Mouse (Mus musculus) thymus, postnatal 36 days (tissue): ENCODE data around the gene Nog.

Experiments
- DNase-seq, 2 experiments: peaks; one replicate each; pipeline ENCODE4 v3.0.0; 2022; ENCODE audit warnings: mixed read lengths in 2 of 2

Nog gene

GRCm38 (mm10) chr11:89302056-89302815 is at the start of gene Nog:
Gene Nog, minus strand, starts transcription at chr11:89302332.
- DNase-seq, result peak; percentile 34 to 42

GRCm38 (mm10) chr11:89340238-89340637 is 38.1 kb upstream of the Nog start:
- DNase-seq, result no peak

- DNase-seq, result no peak
Measured at GRCm38 (mm10) chr11:89339783-89340182, 37.7 kb upstream of the Nog start.

GRCm38 (mm10) chr11:89337910-89338309 is 35.8 kb upstream of the Nog start:
- DNase-seq, result no peak

DNA sequence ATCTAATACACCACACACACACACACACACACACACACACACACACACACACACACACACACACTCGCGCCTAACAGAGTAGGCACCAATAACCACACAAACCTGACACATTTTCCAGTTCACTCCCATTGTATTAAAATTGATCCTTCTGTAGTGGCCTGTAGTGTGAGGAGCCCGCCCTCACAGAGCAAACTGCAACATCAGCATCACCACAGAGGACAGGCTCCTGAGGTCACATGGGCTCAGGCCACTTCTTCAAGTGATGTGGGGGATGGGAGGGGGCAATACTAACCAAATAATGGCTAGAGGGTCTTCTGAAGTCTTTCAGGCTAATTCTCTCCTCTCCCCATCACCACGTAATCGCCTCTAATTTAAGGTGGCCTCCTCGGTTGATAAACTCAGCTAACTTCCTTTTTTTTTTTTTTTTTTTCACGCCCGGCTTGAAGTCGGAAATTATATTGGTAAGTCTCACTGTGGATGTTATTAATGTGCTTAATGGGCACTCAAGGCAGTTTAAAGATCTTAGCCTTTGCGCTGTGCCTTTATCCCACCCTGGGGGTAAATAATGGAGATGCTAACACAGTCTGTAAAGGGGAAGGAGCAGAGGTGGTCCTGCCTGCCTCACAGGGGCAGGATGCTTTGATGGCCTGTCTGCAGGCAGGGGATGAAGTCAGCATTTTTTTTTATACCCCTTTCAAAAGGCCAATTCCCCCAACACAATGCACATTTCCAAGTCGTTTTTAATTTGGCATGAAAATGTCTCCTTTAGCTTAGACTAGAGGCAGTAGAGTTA is 25.2 kb upstream of the Nog start:
- DNase-seq, result no peak

GRCm38 (mm10) chr11:89321775-89322174 is 19.6 kb upstream of the Nog start:
- DNase-seq, result no peak

GRCm38 (mm10) chr11:89319675-89320074 is 17.5 kb upstream of the Nog start:
- no peak for DNase-seq

DNA sequence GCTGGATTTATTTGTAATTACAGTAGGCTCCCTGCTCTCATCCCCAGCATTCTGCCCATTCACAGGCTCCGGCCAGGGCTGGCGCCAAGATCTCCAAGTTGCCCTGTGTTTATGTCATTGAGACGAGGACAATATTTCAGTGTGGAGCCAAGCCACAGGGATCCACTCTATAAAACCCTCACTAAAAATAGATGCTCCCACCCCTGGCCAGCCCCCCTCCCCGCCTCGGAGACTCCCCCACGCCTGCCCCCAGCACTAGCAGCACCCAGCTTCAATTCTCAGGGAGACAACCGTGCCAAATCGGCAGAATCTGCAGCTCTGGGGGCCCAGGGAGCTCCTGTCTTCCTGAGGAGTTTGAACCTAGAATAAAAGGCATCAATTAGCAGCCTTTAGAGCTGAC is 16.2 kb upstream of the Nog start:
- DNase-seq, result no peak

DNA sequence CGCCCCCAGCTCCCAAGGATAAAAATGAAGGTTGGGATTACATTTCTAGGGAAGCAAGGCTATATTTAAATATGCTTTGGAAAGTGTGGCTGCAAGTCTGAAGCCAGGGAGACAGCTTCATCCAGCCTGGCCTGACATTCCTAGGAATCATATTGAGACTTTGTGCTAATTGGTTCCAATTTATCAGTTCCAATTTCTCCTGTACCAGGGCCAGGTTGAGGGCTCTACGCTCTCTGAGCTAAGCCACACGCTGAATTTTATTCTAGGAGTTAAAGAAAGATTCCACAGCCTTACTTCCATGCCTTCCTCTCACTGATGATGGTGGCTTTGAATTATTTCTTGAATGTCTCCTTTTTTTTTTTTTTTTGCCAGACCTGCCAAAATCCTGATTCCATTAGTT is 15.6 kb upstream of the Nog start:
- no peak for DNase-seq

GRCm38 (mm10) chr11:89314374-89314773 is 12.2 kb upstream of the Nog start:
- no peak for DNase-seq

GRCm38 (mm10) chr11:89312378-89312777 is 10.2 kb upstream of the Nog start:
- no peak for DNase-seq

- DNase-seq, result no peak
Measured at GRCm38 (mm10) chr11:89310217-89310616, 8.1 kb upstream of the Nog start.

- peak; percentile 83 to 85 for DNase-seq
Measured at GRCm38 (mm10) chr11:89303421-89303820, 1.3 kb upstream of the Nog start.

GRCm38 (mm10) chr11:89302816-89303180 is 666 bp upstream of the Nog start:
- peak; percentile 30 to 48 for DNase-seq

DNA sequence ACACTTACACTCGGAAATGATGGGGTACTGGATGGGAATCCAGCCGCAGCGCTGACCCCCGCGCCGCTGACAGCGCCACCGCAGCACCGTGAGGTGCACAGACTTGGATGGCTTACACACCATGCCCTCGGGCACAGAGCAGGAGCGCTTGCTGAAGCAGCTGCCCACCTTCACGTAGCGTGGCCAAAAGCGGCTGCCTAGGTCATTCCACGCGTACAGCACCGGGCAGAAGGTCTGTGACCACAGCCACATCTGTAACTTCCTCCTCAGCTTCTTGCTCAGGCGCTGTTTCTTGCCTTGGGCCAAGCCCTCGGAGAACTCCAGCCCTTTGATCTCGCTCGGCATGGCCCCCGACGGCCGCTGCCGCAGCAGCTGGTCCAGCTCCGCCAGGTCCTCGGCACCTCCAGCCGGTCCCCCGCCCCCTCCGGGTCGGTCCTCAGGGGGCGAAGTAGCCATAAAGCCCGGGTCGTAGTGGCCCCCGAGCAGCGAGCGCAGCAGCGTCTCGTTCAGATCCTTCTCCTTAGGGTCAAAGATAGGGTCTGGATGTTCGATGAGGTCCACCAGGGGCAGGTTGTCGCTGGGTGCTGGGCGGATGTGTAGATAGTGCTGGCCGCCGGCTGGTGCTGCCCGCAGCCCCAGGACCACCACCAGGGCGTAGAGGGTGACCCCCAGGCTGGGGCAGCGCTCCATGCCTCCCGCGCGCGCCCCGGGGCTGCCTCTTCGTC is 639 bp downstream of the Nog start:
- peak; percentile 14 to 30 for DNase-seq

DNA sequence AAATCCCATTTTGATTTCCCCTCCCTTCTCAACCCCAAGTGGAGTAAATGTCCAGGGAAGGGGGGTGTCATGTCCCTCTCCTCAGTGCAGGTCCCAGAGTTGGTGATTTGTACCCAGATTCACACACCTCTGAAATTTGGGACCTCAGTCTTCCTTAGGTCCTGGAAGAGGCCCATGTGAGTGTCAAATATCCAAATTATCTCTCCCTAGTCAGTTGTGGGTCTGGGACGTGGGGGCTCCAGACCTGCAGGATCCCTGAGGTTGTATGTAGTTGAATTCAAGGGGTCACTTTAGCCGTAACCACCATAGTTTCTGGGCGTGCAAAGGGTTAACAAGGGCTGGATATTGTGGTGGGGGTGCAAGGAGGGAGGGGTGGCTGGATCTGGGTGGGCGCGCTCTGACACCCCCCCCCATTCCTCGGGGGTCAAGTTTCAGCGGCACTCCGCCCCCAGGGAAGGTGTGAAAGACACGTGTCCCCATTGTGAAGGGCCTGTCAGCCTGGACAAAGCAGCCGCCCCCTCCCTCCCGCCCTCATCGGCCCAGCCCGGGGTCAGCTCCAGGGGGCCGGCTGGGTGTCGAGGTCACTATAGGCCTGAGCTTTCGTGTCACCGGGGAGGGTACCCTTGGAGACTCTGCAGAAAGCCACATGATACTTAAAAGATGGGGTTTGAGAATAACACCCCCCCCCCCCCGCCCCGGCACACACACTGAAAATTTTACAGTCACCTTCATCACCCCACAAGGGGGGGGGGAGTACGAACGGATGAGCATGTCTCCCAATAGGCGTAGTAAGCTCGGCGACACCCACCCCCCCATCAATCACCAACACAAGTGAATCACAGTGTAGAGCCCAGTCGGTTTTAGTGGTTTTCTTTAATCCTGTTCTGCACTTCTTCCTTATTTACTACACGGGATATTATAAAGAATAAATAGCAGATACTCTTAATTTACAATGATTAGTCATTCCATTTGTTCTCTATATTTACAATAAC is 2.1 kb downstream of the Nog start:
- no peak for DNase-seq

DNA sequence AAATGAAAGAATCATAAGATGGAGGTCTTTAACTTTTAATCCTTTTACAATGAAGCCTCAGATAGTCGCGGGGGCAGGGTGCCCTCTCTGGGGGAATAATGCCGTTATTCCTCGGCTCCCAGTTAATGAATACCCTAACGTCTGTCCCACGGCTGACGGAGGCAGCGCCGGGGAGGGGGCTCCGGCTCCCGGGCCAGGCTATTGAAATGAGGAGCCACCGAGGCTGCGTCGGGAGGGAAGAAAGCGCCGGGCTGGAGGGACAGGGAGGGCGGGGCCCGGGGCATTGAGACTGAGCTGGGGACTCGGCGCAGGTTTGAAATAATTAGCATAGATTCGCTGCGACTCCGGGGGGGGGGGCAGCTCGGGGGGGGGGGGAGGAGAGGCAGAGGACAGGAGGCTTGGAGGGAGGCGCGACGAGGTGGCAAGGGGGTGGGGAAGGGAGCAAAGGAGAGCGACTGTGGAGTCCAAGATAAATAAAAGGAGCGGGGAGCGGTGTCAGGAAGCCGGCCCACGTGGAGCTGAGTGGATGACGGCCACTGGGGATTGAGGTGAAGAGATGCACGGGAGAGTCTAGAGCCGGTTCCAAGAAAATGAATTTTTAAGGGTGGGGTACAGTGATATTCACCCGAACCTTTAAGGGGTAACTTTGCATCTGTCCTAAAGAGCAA is 2.9 kb downstream of the Nog start:
- DNase-seq, result no peak

- peak in 1 of 2 experiments; percentile 8 for DNase-seq
Measured at GRCm38 (mm10) chr11:89298285-89299010, 3.7 kb downstream of the Nog start.

DNA sequence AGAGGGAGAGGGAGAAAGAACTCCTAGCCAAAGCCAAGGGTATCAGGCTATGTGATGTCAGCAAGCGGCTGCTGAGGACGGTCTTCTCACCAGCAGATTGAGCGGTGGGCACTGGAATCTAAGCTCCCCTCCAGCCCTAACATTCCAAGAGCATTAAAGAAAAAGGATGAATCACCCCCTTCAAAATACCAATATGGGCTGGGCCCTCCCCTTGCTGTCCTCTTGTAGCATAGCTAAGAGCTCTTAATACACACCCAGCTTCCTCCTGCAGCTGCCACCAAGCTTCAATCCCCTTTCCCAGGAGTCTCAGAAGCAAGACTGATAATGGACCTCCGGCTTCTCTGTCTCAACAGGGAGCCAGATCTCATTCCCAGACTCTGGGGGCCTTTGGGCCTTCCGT is 4.6 kb downstream of the Nog start:
- DNase-seq, result no peak

DNA sequence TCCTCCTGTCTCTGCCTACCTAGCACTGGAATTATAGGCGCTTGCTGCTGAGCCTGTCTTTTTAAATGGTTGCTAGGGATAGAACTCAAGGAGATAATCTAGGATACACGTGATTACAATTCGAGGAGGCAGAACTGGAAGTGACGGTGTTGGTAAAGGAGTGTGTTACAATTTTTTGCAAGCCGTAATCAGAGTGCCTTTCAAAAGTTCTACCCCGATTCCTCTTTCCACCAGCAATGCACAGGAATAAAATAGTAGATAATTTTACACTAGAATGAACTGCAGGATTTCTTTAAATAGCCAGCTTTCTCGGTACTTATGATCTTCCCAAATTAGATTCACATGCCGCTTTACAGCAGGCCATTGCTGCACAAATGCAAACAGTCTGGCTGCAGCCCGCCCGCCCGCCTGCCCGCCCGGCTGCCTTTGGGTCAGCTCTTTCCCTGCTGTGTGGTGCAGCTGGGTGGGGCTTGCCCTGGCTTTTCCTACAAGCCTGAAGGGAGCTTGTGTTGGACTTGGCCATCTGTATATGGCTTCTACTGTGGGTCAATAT is 32.2 kb downstream of the Nog start:
- DNase-seq, result no peak

DNA sequence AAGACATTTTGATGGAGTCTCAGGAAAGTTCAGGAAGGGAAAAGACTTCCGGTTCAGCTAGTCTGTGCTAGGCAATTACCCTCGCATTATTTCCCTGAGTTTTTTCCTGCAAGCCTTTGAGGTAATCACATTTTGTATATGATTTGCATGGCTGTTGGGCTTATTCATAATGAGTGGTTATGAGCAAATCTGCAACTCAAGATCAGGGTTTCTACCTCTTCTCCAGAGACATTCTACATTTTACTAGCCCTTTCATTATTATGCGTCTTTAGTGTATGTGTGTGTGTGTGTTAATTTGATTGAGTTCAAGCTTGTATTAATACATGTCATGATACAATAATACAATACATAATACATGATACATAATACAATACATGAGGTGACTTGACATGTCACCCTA is 34.6 kb downstream of the Nog start:
- no peak for DNase-seq
